Mouse (Mus musculus) CH12.LX (cell line): ENCODE data around the gene Zdhhc19. TPM values are rescaled to one million over a fixed set of nuclear protein-coding genes. Genes with fewer than 3 reads are reported as not detected.

Experiments
- DNase-seq: peaks from one replicate; pipeline ENCODE4 v3.0.0-alpha.2; 2013; ENCODE audit errors: extremely low read depth
- H3K27ac ChIP-seq: 2 replicates; pipeline ENCODE4 v1.5.1; 2012; ENCODE audit warnings: low read depth, mild to moderate bottlenecking, control low read depth, moderate library complexity; ENCODE audit not compliant: insufficient read depth
- H3K27me3 ChIP-seq: replicated peaks from 2 replicates; pipeline ENCODE3; 2012; ENCODE audit warnings: inconsistent platforms
- H3K36me3 ChIP-seq, 2 experiments: replicated peaks in 1 of 2; 2 replicates each; pipeline versions ENCODE3 to v1.6.1; 2012; ENCODE audit warnings: inconsistent platforms in 1 of 2, low read length in 1 of 2, mild to moderate bottlenecking in 1 of 2, mixed read lengths in 1 of 2, moderate library complexity in 1 of 2; ENCODE audit not compliant: control insufficient read depth in 1 of 2, insufficient read depth in 1 of 2
- H3K4me1 ChIP-seq, 2 experiments: 2 replicates each; pipeline ENCODE4 v1.6.1; 2012; ENCODE audit warnings: inconsistent platforms in 1 of 2, moderate library complexity in 1 of 2; ENCODE audit not compliant: insufficient read depth in 2 of 2, control insufficient read depth in 1 of 2
- H3K4me2 ChIP-seq: 2 replicates; pipeline ENCODE4 v1.6.1; 2012; ENCODE audit warnings: low read depth, mild to moderate bottlenecking, control low read depth; ENCODE audit not compliant: poor library complexity, insufficient read depth, severe bottlenecking
- H3K4me3 ChIP-seq, 3 experiments: fragments of 150-350 bp in 1 of 3; sonication (generic) in 1 of 3; replicated peaks in 1 of 3; 2 replicates each; pipeline versions ENCODE3 to v1.5.1; 2011 to 2012; ENCODE audit warnings: low read depth in 2 of 3, low read length in 2 of 3, mild to moderate bottlenecking in 2 of 3, moderate library complexity in 2 of 3, control low read depth in 1 of 3, improper control_type of control experiment in 1 of 3, inconsistent platforms in 1 of 3, mixed read lengths in 1 of 3; ENCODE audit not compliant: poor library complexity in 1 of 3
- H3K79me2 ChIP-seq: replicated peaks from 2 replicates; pipeline ENCODE4 v1.6.1; 2012; ENCODE audit warnings: mild to moderate bottlenecking, moderate library complexity; ENCODE audit not compliant: control insufficient read depth, poor library complexity, insufficient read depth, severe bottlenecking; ENCODE audit errors: extremely low read depth
- H3K9ac ChIP-seq: 2 replicates; pipeline ENCODE4 v1.6.1; 2012; ENCODE audit warnings: low read depth, mild to moderate bottlenecking, control low read depth, moderate library complexity; ENCODE audit not compliant: insufficient read depth
- H3K9me3 ChIP-seq: replicated peaks from 2 replicates; pipeline ENCODE3; 2012; ENCODE audit warnings: low read length, inconsistent platforms, mixed read lengths
- BHLHE40 ChIP-seq: IDR thresholded peaks from 2 replicates; pipeline ENCODE4 v1.6.1; 2011; ENCODE audit warnings: mild to moderate bottlenecking, low read depth, low read length, improper control_type of control experiment
- CTCF ChIP-seq, 2 experiments: IDR thresholded peaks in 1 of 2; conservative IDR thresholded peaks in 1 of 2; 2 replicates each; pipeline ENCODE4 v1.5.1; 2011 to 2012; ENCODE audit warnings: low read depth in 2 of 2, low read length in 2 of 2, improper control_type of control experiment in 1 of 2, inconsistent platforms in 1 of 2, mild to moderate bottlenecking in 1 of 2, moderate library complexity in 1 of 2
- E2F4 ChIP-seq: IDR thresholded peaks from 2 replicates; pipeline ENCODE4 v1.6.1; 2011; ENCODE audit warnings: low read depth, low read length, improper control_type of control experiment; ENCODE audit not compliant: insufficient replicate concordance
- EP300 ChIP-seq: IDR thresholded peaks from 2 replicates; pipeline ENCODE4 v1.6.1; 2011; ENCODE audit warnings: low read length, improper control_type of control experiment
- ETS1 ChIP-seq: conservative IDR thresholded peaks from 2 replicates; pipeline ENCODE4 v1.6.1; 2012; ENCODE audit warnings: low read depth, mild to moderate bottlenecking, inconsistent platforms, low read length, improper control_type of control experiment, moderate library complexity
- GABPA ChIP-seq: IDR thresholded peaks from 2 replicates; pipeline ENCODE4 v1.6.1; 2012; ENCODE audit warnings: low read depth, low read length, improper control_type of control experiment, inconsistent platforms; ENCODE audit not compliant: insufficient replicate concordance
- HCFC1 ChIP-seq: IDR thresholded peaks from 2 replicates; pipeline ENCODE4 v1.6.1; 2012; ENCODE audit warnings: low read depth, mild to moderate bottlenecking, inconsistent platforms, low read length, improper control_type of control experiment
- KAT2A ChIP-seq: IDR thresholded peaks from 2 replicates; pipeline ENCODE4 v1.6.1; 2012; ENCODE audit warnings: low read length, improper control_type of control experiment, inconsistent platforms; ENCODE audit not compliant: insufficient replicate concordance
- MAFK ChIP-seq: IDR thresholded peaks from 2 replicates; pipeline ENCODE4 v1.6.1; 2011; ENCODE audit warnings: low read length, improper control_type of control experiment; ENCODE audit not compliant: insufficient replicate concordance
- MAX ChIP-seq: IDR thresholded peaks from 2 replicates; pipeline ENCODE4 v1.6.1; 2011; ENCODE audit warnings: low read length, improper control_type of control experiment
- MAZ ChIP-seq: IDR thresholded peaks from 2 replicates; pipeline ENCODE4 v1.6.1; 2012; ENCODE audit warnings: low read depth, mild to moderate bottlenecking, inconsistent platforms, low read length, improper control_type of control experiment, moderate library complexity
- MEF2A ChIP-seq: IDR thresholded peaks from 2 replicates; pipeline ENCODE4 v1.6.1; 2014; ENCODE audit warnings: low read depth, mild to moderate bottlenecking, inconsistent platforms, low read length, improper control_type of control experiment, borderline replicate concordance
- MXI1 ChIP-seq: IDR thresholded peaks from 2 replicates; pipeline ENCODE4 v1.6.1; 2011; ENCODE audit warnings: mild to moderate bottlenecking, low read depth, low read length, improper control_type of control experiment
- NELFE ChIP-seq: IDR thresholded peaks from 2 replicates; pipeline ENCODE4 v1.6.1; 2011; ENCODE audit warnings: low read depth, low read length, improper control_type of control experiment
- NRF1 ChIP-seq: IDR thresholded peaks from 2 replicates; pipeline ENCODE4 v1.6.1; 2014; ENCODE audit warnings: low read depth, mild to moderate bottlenecking, inconsistent platforms, low read length, improper control_type of control experiment, moderate library complexity
- PAX5 ChIP-seq: IDR thresholded peaks from 2 replicates; pipeline ENCODE4 v1.6.1; 2012; ENCODE audit warnings: low read length, inconsistent platforms, mixed read lengths
- RAD21 ChIP-seq: IDR thresholded peaks from 2 replicates; pipeline ENCODE4 v1.6.1; 2011; ENCODE audit warnings: low read depth, mild to moderate bottlenecking, low read length, improper control_type of control experiment, moderate library complexity
- SMC3 ChIP-seq: IDR thresholded peaks from 2 replicates; pipeline ENCODE4 v1.6.1; 2011; ENCODE audit warnings: low read depth, low read length, improper control_type of control experiment
- USF1 ChIP-seq: IDR thresholded peaks from 2 replicates; pipeline ENCODE4 v1.6.1; 2014; ENCODE audit warnings: low read depth, mild to moderate bottlenecking, inconsistent platforms, low read length, improper control_type of control experiment
- USF2 ChIP-seq: conservative IDR thresholded peaks from 2 replicates; pipeline ENCODE4 v1.6.1; 2011; ENCODE audit warnings: low read depth, low read length, improper control_type of control experiment
- ZC3H11A ChIP-seq: IDR thresholded peaks from 2 replicates; pipeline ENCODE4 v1.6.1; 2012; ENCODE audit warnings: low read depth, mild to moderate bottlenecking, inconsistent platforms, low read length, improper control_type of control experiment
- ZKSCAN1 ChIP-seq: IDR thresholded peaks from 2 replicates; pipeline ENCODE4 v1.6.1; 2012; ENCODE audit warnings: low read depth, inconsistent platforms, low read length, improper control_type of control experiment, borderline replicate concordance
- ZNF384 ChIP-seq: IDR thresholded peaks from 2 replicates; pipeline ENCODE4 v1.6.1; 2012; ENCODE audit warnings: low read depth, low read length, improper control_type of control experiment, inconsistent platforms
- dilution Hi-C: fragments of 300-500 bp; cut with MboI; formaldehyde crosslinking; loops from 2 replicates; pipeline ENCODE4 v1.14.3; 2020; ENCODE audit warnings: low sequenced_read_pairs; ENCODE audit not compliant: extremely low pct_unique_long_range_greater_than_20kb, extremely low pct_ligation_motif_present
- in situ Hi-C: fragments of 300-500 bp; cut with MboI; formaldehyde crosslinking; loops from 3 replicates; pipeline ENCODE4 v1.14.3; 2019; ENCODE audit warnings: low sequenced_read_pairs, low pct_ligation_motif_present, low pct_unique_long_range_greater_than_20kb, mixed read lengths
- polyA plus RNA-seq: library from polyadenylated mRNA; unstranded; fragments of >175 nt; gene quantifications from 2 replicates; pipeline ENCODE4 v1.2.1, GENCODE M21; 2012; ENCODE audit warnings: low read depth; ENCODE audit not compliant: insufficient read length
- total RNA-seq, 2 experiments: library from RNA; depleted of rRNA; stranded (reverse); fragments of 300-350 nt in 1 of 2; fragments of >200 nt in 1 of 2; gene quantifications; 2 replicates each; pipeline ENCODE4 v1.2.3; 2012 to 2014

Zdhhc19 gene
- total and polyA plus RNA-seq, 3 experiments = not detected

- Histone ChIP-seq H3K36me3 (no peaks in the 10 kb centered on the region), H3K79me2 (no peaks in the 10 kb centered on the region), H3K4me2 (no peak overlapping the region), H3K4me3 (no peak overlapping the region), H3K9ac (no peak overlapping the region), H3K4me1 (peaks cover 5 to 14% of the 10 kb centered on the region in 2 experiments), H3K27me3 (no peaks in the 10 kb centered on the region), H3K9me3 (no peaks in the 10 kb centered on the region), H3K27ac (no peak overlapping the region)
- in situ Hi-C loops (no loop called here), dilution Hi-C loops (no loop called here)
- TF ChIP-seq GABPA (no peak), MXI1 (no peak), KAT2A (no peak), MEF2A (no peak), USF2 (no peak), E2F4 (no peak), HCFC1 (no peak), BHLHE40 (no peak), NRF1 (no peak), ETS1 (no peak), SMC3 (no peak), ZNF384 (no peak), MAZ (no peak), ZC3H11A (no peak), ZKSCAN1 (no peak), MAX (no peak), RAD21 (no peak), CTCF (conservative IDR thresholded peaks at IDR 0.05 in 1 of 2, IDR thresholded peaks at IDR 0.05 in 1 of 2; ENCODE audit: low read depth in 2 of 2, low read length in 2 of 2) (no peak), USF1 (no peak)
- no peak for DNase-seq
Observed at GRCm38 (mm10) chr16:32517785-32518481, 21.9 kb downstream of the Zdhhc19 start.

- Histone ChIP-seq H3K27me3 (no peaks in the 10 kb centered on the region), H3K9me3 (no peaks in the 10 kb centered on the region), H3K4me3 (no peak overlapping the region), H3K4me2 (peak overlapping the region; percentile 6; the same call in 1 of the 2 replicates), H3K79me2 (no peaks in the 10 kb centered on the region), H3K27ac (no peak overlapping the region), H3K36me3 (no peaks in the 10 kb centered on the region), H3K9ac (no peak overlapping the region), H3K4me1 (peaks cover 5 to 21% of the 10 kb centered on the region in 2 experiments; a peak in 3 of 4 replicates)
- DNase-seq = no peak
- dilution Hi-C loops = no loop called here
- in situ Hi-C loops = no loop called here
- TF ChIP-seq MAFK (no peak), USF1 (no peak), MAZ (no peak), MAX (no peak), PAX5 (no peak), USF2 (no peak), NELFE (no peak), CTCF (conservative IDR thresholded peaks at IDR 0.05 in 1 of 2, IDR thresholded peaks at IDR 0.05 in 1 of 2; ENCODE audit: low read depth in 2 of 2, low read length in 2 of 2) (no peak), ZNF384 (no peak), EP300 (no peak), MEF2A (no peak), ZKSCAN1 (no peak)
Observed at GRCm38 (mm10) chr16:32519656-32520371, 23.7 kb downstream of the Zdhhc19 start.
